Mouse (Mus musculus): ENCODE measurements around the gene Stxbp5. TPM values are rescaled to one million over a fixed set of nuclear protein-coding genes. Genes with fewer than 3 reads are reported as not detected.
"Not testable (repeated sequence)": the region's sequence is repeated elsewhere in the genome, so short reads cannot be mapped to it uniquely, and the experiment has no call there.

Gene Stxbp5
- polyA plus RNA-seq, 1 experiment from 2014 or later: 4.7 TPM

DNA sequence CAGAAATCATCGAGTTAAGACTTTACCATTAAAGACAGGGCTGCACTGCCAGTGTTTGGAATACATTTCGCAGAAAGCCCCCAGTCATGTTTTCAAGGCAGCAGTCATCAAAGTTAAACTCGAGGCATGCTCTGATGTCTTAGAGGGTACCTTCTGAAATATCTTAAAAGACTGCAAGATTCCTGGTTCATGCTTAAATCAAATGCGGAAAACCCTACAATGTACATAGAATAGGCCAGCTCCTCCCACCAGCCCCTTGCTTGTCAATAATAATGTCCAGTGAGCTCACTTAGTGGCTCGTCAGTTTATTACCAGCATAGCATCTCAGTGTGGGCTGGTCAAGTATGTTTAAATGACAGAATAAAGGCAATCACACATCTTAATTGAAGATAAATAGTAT lies 3.0 kb downstream of the Stxbp5 start:
- no peaks in the 10 kb centered on the region for H3K27me3 ChIP-seq (ENCODE audit: control insufficient read depth, insufficient read depth, low read length)
- H3K36me3 ChIP-seq (ENCODE audit: control insufficient read depth, insufficient read depth, low read length): no peaks in the 10 kb centered on the region
- no peak for ATAC-seq (ENCODE audit: insufficient read depth, low FRiP score)
- no peak overlapping the region for H3K27ac ChIP-seq (ENCODE audit: low read length)
- H3K9me3 ChIP-seq (replicated peaks; ENCODE audit: control insufficient read depth, low read length): no peaks in the 10 kb centered on the region
- H3K9ac ChIP-seq (ENCODE audit: low read length): no peak overlapping the region
- H3K4me2 ChIP-seq (ENCODE audit: low read depth, low read length): no peak overlapping the region
- H3K4me1 ChIP-seq (ENCODE audit: control insufficient read depth, insufficient read depth, low read length): peaks cover 5% of the 10 kb centered on the region; the same call in 1 of the 2 replicates
- no peak overlapping the region for H3K4me3 ChIP-seq (replicated peaks; ENCODE audit: low read length)
- 80% methylated on average over 5 of the region's 5 CpGs for WGBS

DNA sequence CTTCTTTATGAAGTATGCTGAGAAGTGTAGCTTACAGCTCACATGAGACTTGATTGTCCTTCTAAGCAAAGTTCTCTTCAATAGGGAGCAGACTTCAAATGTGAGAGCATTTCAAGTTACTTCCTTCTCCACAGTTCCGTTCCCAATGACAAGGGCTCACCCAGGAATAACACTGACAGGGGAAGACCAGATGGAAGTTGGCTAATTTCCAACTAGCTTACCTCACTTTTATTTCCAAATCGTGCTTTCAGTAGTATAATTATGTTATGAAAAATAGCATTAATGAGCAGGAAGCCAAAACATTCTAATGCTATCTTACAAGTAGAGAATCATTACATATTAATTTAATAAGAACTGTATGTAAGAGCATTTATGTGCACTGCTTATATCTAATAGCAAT lies 7.3 kb downstream of the Stxbp5 start:
- no peak overlapping the region for H3K4me3 ChIP-seq (replicated peaks; ENCODE audit: low read length)
- WGBS: 33% methylated on average over 2 of the region's 2 CpGs
- H3K4me1 ChIP-seq (ENCODE audit: control insufficient read depth, insufficient read depth, low read length): no peaks in the 10 kb centered on the region
- H3K27me3 ChIP-seq (ENCODE audit: control insufficient read depth, insufficient read depth, low read length): no peaks in the 10 kb centered on the region
- no peaks in the 10 kb centered on the region for H3K9me3 ChIP-seq (replicated peaks; ENCODE audit: control insufficient read depth, low read length)
- no peak overlapping the region for H3K4me2 ChIP-seq (ENCODE audit: low read depth, low read length)
- ATAC-seq (ENCODE audit: insufficient read depth, low FRiP score): no peak
- no peaks in the 10 kb centered on the region for H3K36me3 ChIP-seq (ENCODE audit: control insufficient read depth, insufficient read depth, low read length)
- no peak overlapping the region for H3K9ac ChIP-seq (ENCODE audit: low read length)
- no peak overlapping the region for H3K27ac ChIP-seq (ENCODE audit: low read length)

DNA sequence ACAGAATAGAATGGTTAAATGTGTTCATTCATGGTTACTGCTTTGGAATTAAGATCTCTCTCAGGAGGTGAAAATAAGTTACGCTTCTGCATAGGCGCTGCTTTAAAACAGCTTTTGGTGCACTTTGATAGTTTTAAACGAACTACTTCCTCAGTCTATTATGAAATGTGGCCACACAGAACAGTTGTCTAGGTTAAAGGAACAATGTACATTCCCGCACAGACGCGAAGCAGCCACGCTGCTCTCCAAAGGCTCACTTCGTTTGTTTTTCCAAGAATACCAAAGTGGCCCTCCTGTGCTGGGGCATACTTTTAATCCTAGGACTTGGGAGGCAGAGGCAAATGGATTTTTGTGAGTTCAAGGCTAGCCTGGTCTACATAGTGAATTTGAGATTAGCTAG lies 11.2 kb downstream of the Stxbp5 start:
- WGBS: 58% methylated on average over 8 of the region's 8 CpGs
- ATAC-seq (ENCODE audit: insufficient read depth, low FRiP score): no peak
- Histone ChIP-seq H3K36me3 (ENCODE audit: control insufficient read depth, insufficient read depth, low read length) (no peaks in the 10 kb centered on the region), H3K27me3 (ENCODE audit: control insufficient read depth, insufficient read depth, low read length) (no peaks in the 10 kb centered on the region), H3K9me3 (replicated peaks; ENCODE audit: control insufficient read depth, low read length) (no peaks in the 10 kb centered on the region), H3K4me1 (ENCODE audit: control insufficient read depth, insufficient read depth, low read length) (no peaks in the 10 kb centered on the region), H3K9ac (ENCODE audit: low read length) (no peak overlapping the region), H3K27ac (ENCODE audit: low read length) (no peak overlapping the region), H3K4me2 (ENCODE audit: low read depth, low read length) (no peak overlapping the region), H3K4me3 (replicated peaks; ENCODE audit: low read length) (no peak overlapping the region)

DNA sequence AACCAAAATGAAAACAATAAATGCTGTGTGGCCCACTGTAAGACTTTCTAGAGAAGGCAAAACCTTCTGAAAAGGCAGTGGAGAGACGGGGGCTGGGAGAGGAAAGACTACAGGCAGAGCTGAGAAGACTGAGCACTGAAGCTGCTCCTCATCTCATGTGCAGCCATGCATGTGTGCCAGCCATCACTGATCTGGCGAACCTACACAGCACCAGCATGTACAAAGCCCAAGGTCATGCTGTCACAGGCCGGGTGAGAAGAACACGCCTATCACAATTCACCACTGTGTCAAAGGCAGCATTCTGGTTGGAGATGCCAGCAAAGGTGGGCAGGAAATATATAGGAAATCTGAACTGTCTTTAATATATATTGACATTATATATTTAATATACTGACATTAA lies 12.2 kb downstream of the Stxbp5 start:
- no peak overlapping the region for H3K4me3 ChIP-seq (replicated peaks; ENCODE audit: low read length)
- 83% methylated on average over 4 of the region's 4 CpGs for WGBS
- H3K4me2 ChIP-seq (ENCODE audit: low read depth, low read length): no peak overlapping the region
- no peaks in the 10 kb centered on the region for H3K9me3 ChIP-seq (replicated peaks; ENCODE audit: control insufficient read depth, low read length)
- no peak overlapping the region for H3K9ac ChIP-seq (ENCODE audit: low read length)
- no peaks in the 10 kb centered on the region for H3K4me1 ChIP-seq (ENCODE audit: control insufficient read depth, insufficient read depth, low read length)
- no peak overlapping the region for H3K27ac ChIP-seq (ENCODE audit: low read length)
- H3K27me3 ChIP-seq (ENCODE audit: control insufficient read depth, insufficient read depth, low read length): no peaks in the 10 kb centered on the region
- H3K36me3 ChIP-seq (ENCODE audit: control insufficient read depth, insufficient read depth, low read length): no peaks in the 10 kb centered on the region
- no peak for ATAC-seq (ENCODE audit: insufficient read depth, low FRiP score)

DNA sequence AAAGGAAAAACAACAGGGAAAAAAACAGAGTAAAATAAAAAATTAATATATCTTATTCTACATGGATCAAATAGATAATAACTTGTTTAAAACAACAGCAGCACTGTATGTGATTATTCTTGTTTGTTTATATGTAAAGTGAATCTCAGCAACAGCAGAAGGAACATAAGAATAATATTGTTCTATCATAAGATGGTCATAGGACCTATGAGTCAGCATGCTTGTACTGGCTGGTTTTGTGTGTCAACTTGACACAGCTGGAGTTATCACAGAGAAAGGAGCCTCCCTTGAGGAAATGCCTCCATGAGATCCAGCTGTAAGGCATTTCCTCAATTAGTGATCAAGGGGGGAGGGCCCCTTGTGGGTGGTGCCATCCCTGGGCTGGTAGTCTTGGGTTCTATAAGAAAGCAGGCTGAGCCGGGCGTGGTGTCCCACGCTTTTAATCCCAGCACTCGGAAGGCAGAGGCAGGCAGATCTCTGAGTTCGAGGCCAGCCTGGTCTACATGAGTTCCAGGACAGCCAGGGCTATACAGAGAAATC lies 19.0 kb downstream of the Stxbp5 start:
- H3K4me3 ChIP-seq (replicated peaks; ENCODE audit: low read length); H3K4me2 ChIP-seq (ENCODE audit: low read depth, low read length); H3K9me3 ChIP-seq (replicated peaks; ENCODE audit: control insufficient read depth, low read length); H3K27ac ChIP-seq (ENCODE audit: low read length); H3K9ac ChIP-seq (ENCODE audit: low read length); ATAC-seq (ENCODE audit: insufficient read depth, low FRiP score); H3K27me3 ChIP-seq (ENCODE audit: control insufficient read depth, insufficient read depth, low read length); H3K4me1 ChIP-seq (ENCODE audit: control insufficient read depth, insufficient read depth, low read length); H3K36me3 ChIP-seq (ENCODE audit: control insufficient read depth, insufficient read depth, low read length): not testable (repeated sequence)
- 92% methylated on average over 5 of the region's 5 CpGs for WGBS

DNA sequence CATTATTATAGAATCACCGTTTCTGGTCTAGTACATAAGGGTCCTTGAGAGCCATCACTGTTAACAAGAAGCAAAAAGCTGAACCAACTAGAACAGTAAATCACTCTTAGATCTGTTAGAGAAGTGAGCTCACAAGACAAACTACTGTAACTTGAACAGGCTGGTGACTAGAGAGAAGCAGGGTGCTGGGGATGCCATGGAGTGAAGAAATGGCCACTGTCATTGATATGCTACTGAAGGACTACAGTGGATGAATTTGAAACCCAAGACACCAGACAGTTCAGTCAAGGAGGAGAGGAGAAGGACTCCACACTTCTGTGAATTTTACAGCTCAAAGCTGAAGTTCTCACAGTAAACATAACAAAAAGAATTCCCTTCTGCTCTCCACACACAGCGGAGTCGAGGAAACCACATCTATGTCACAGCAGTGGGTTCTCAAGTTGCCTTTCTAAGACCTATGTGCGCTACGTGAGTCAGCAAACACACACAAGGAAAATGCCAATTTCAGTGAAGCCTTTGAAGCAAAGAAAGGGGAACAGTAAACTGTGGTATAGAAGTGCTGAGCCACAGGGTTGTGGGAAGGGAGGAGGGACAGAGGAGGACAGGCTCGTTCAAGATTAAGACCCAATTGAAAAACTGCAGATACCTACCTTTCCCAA lies 20.7 kb downstream of the Stxbp5 start:
- no peak overlapping the region for H3K4me2 ChIP-seq (ENCODE audit: low read depth, low read length)
- H3K27ac ChIP-seq (ENCODE audit: low read length): no peak overlapping the region
- no peaks in the 10 kb centered on the region for H3K27me3 ChIP-seq (ENCODE audit: control insufficient read depth, insufficient read depth, low read length)
- H3K4me1 ChIP-seq (ENCODE audit: control insufficient read depth, insufficient read depth, low read length): no peaks in the 10 kb centered on the region
- H3K4me3 ChIP-seq (replicated peaks; ENCODE audit: low read length): no peak overlapping the region
- no peak for ATAC-seq (ENCODE audit: insufficient read depth, low FRiP score)
- H3K36me3 ChIP-seq (ENCODE audit: control insufficient read depth, insufficient read depth, low read length): no peaks in the 10 kb centered on the region
- WGBS: 54% methylated on average over 6 of the region's 6 CpGs
- H3K9me3 ChIP-seq (replicated peaks; ENCODE audit: control insufficient read depth, low read length): no peaks in the 10 kb centered on the region
- H3K9ac ChIP-seq (ENCODE audit: low read length): no peak overlapping the region

DNA sequence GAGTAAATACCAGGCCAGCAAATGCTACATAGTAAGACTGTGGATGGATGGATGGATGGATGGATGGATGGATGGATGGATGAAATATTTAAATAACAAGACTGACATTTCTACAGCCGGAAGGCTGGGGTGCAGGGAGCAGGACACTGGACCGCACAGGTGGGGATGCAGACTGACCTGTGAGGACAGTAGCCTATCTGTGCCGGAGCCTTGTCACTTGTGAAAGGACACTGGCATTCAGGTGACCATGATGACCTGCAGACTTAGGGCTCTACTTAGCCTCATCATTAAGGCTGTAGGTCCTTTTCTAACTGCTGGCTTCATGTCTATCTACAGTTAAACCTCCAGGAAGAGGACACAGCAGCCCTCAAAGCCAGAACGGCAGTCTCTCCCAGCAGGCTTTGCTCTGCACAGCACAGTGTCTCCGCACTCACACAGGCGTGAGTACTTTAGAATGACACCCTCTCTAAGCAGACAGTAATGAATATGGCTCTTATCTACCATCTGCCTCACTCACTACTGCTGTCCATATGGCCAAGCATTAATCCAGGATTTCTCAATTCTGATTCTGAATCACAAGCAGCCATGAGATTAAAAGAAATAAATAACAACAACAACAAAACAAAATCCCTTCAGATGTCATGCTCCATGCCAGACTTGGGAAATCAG lies 21.9 kb downstream of the Stxbp5 start:
- H3K4me3 ChIP-seq (replicated peaks; ENCODE audit: low read length): no peak overlapping the region

DNA sequence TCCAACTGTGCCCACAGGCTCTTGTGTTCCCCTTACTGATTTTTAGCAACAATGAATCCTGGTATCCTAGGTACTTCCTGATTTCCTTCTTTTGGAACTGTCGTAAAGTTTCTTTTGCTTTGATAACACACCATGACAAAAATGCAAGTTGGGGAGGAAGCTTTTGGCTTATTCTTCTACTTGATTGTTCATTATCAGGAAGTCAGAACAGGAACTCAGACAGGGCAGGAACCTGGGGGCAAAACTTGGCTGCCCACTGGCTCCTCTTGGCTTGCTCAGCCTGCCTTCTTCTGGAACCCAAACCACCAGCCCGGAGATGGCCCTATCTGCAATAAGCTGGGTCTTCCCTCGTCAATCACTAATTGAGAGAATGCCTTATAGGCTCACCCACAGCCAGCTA lies 25.0 kb downstream of the Stxbp5 start:
- H3K27ac ChIP-seq (ENCODE audit: low read length): no peak overlapping the region
- H3K4me1 ChIP-seq (ENCODE audit: control insufficient read depth, insufficient read depth, low read length): no peaks in the 10 kb centered on the region
- WGBS: 85% methylated on average over 3 of the region's 3 CpGs
- no peak overlapping the region for H3K4me2 ChIP-seq (ENCODE audit: low read depth, low read length)
- H3K4me3 ChIP-seq (replicated peaks; ENCODE audit: low read length): no peak overlapping the region
- H3K9me3 ChIP-seq (replicated peaks; ENCODE audit: control insufficient read depth, low read length): no peaks in the 10 kb centered on the region
- H3K36me3 ChIP-seq (ENCODE audit: control insufficient read depth, insufficient read depth, low read length): no peaks in the 10 kb centered on the region
- no peaks in the 10 kb centered on the region for H3K27me3 ChIP-seq (ENCODE audit: control insufficient read depth, insufficient read depth, low read length)
- H3K9ac ChIP-seq (ENCODE audit: low read length): no peak overlapping the region
- no peak for ATAC-seq (ENCODE audit: insufficient read depth, low FRiP score)

More for the DNA sequence above, 21.9 kb downstream of the Stxbp5 start:
- no peaks in the 10 kb centered on the region for H3K27me3 ChIP-seq (ENCODE audit: control insufficient read depth, insufficient read depth, low read length)
- no peak overlapping the region for H3K27ac ChIP-seq (ENCODE audit: low read length)
- no peaks in the 10 kb centered on the region for H3K36me3 ChIP-seq (ENCODE audit: control insufficient read depth, insufficient read depth, low read length)
- 83% methylated on average over 6 of the region's 6 CpGs for WGBS
- H3K4me1 ChIP-seq (ENCODE audit: control insufficient read depth, insufficient read depth, low read length): no peaks in the 10 kb centered on the region
- H3K4me2 ChIP-seq (ENCODE audit: low read depth, low read length): no peak overlapping the region
- H3K9ac ChIP-seq (ENCODE audit: low read length): no peak overlapping the region
- H3K9me3 ChIP-seq (replicated peaks; ENCODE audit: control insufficient read depth, low read length): no peaks in the 10 kb centered on the region
- no peak for ATAC-seq (ENCODE audit: insufficient read depth, low FRiP score)

DNA sequence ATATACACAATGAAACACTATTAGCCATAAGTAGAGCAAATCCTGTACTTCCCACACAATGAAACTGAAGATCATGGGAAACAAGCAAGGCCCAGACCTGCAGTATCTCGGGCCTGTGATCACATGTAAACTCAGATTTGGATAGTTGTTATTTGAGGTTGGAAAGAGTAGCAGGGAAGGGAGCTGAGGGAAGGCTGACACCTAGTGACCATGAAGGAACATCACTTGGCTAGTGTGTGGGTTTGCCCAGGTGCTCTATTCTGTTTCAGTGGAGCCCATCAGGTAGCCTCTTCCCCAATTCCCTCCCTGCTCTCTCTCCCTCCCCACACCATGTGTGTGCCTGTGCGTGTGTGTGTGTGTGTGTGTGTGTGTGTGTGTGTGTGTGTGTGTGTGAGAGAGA lies 28.7 kb downstream of the Stxbp5 start:
- WGBS: 66% methylated on average over 2 of the region's 2 CpGs

More for the DNA sequence above, 28.7 kb downstream of the Stxbp5 start:
- no peaks in the 10 kb centered on the region for H3K4me1 ChIP-seq (ENCODE audit: control insufficient read depth, insufficient read depth, low read length)
- no peak overlapping the region for H3K4me3 ChIP-seq (replicated peaks; ENCODE audit: low read length)
- no peaks in the 10 kb centered on the region for H3K27me3 ChIP-seq (ENCODE audit: control insufficient read depth, insufficient read depth, low read length)
- ATAC-seq (ENCODE audit: insufficient read depth, low FRiP score): no peak
- no peaks in the 10 kb centered on the region for H3K36me3 ChIP-seq (ENCODE audit: control insufficient read depth, insufficient read depth, low read length)
- H3K9ac ChIP-seq (ENCODE audit: low read length): no peak overlapping the region
- H3K9me3 ChIP-seq (replicated peaks; ENCODE audit: control insufficient read depth, low read length): no peaks in the 10 kb centered on the region
- H3K4me2 ChIP-seq (ENCODE audit: low read depth, low read length): no peak overlapping the region
- H3K27ac ChIP-seq (ENCODE audit: low read length): no peak overlapping the region
